Mouse (Mus musculus) MEL (cell line): ENCODE measurements around the gene Patz1. TPM values are rescaled to one million over a fixed set of nuclear protein-coding genes. Genes with fewer than 3 reads are reported as not detected.

Experiments used
- DNase-seq: peaks from one replicate; pipeline ENCODE4 v3.0.0; 2011; ENCODE audit warnings: low read depth, low spot score
- H3K27ac ChIP-seq: 2 replicates; pipeline ENCODE4 v1.5.1; 2012; ENCODE audit warnings: low read depth, mild to moderate bottlenecking, control low read depth, low read length, moderate library complexity; ENCODE audit not compliant: control insufficient read depth
- H3K27me3 ChIP-seq, 2 experiments: fragments of 150-350 bp in 1 of 2; sonication (generic) in 1 of 2; 2 replicates each; pipeline ENCODE4 v1.6.1; 2012; ENCODE audit warnings: low read length in 2 of 2, mild to moderate bottlenecking in 2 of 2, improper control_type of control experiment in 1 of 2, moderate library complexity in 1 of 2; ENCODE audit not compliant: insufficient read depth in 2 of 2, control insufficient read depth in 1 of 2
- H3K36me3 ChIP-seq, 2 experiments: 2 replicates each; pipeline ENCODE4 v1.6.1; 2012 to 2014; ENCODE audit warnings: low read length in 2 of 2, improper control_type of control experiment in 1 of 2, inconsistent platforms in 1 of 2, mild to moderate bottlenecking in 1 of 2; ENCODE audit not compliant: insufficient read depth in 2 of 2, control insufficient read depth in 1 of 2
- H3K4me1 ChIP-seq, 2 experiments: fragments of 150-350 bp in 1 of 2; sonication (generic) in 1 of 2; 2 replicates each; pipeline ENCODE4 v1.6.1; 2012; ENCODE audit warnings: low read length in 2 of 2, improper control_type of control experiment in 1 of 2, mild to moderate bottlenecking in 1 of 2; ENCODE audit not compliant: insufficient read depth in 2 of 2, control insufficient read depth in 1 of 2
- H3K4me3 ChIP-seq, 2 experiments: fragments of 150-350 bp in 1 of 2; sonication (generic) in 1 of 2; 2 replicates each; pipeline ENCODE4 v1.5.1; 2012; ENCODE audit warnings: low read depth in 2 of 2, low read length in 2 of 2, mild to moderate bottlenecking in 2 of 2, moderate library complexity in 2 of 2, control low read depth in 1 of 2, improper control_type of control experiment in 1 of 2; ENCODE audit not compliant: control insufficient read depth in 1 of 2, insufficient read depth in 1 of 2
- H3K79me2 ChIP-seq: 2 replicates; pipeline ENCODE4 v1.6.1; 2012; ENCODE audit warnings: mild to moderate bottlenecking, low read length, moderate library complexity; ENCODE audit not compliant: control insufficient read depth, poor library complexity, insufficient read depth
- H3K9ac ChIP-seq: 2 replicates; pipeline ENCODE4 v1.6.1; 2012; ENCODE audit warnings: low read depth, mild to moderate bottlenecking, control low read depth, low read length, moderate library complexity; ENCODE audit not compliant: control insufficient read depth, poor library complexity, severe bottlenecking
- H3K9me3 ChIP-seq: fragments of 150-350 bp; sonication (generic); replicated peaks from 2 replicates; pipeline ENCODE4 v1.6.1; 2012; ENCODE audit warnings: mild to moderate bottlenecking, low read length, improper control_type of control experiment, moderate library complexity; ENCODE audit not compliant: insufficient read depth
- CHD1 ChIP-seq: IDR thresholded peaks from 2 replicates; pipeline ENCODE4 v1.6.1; 2012; ENCODE audit warnings: low read depth, mild to moderate bottlenecking, inconsistent platforms, low read length, improper control_type of control experiment
- CTCF ChIP-seq, 3 experiments: IDR thresholded peaks in 2 of 3; conservative IDR thresholded peaks in 1 of 3; 2 replicates each; pipeline ENCODE4 v1.5.1; 2011 to 2012; ENCODE audit warnings: low read length in 3 of 3, low read depth in 2 of 3, mild to moderate bottlenecking in 2 of 3, improper control_type of control experiment in 1 of 3, inconsistent platforms in 1 of 3, mixed read lengths in 1 of 3, moderate library complexity in 1 of 3; ENCODE audit not compliant: control insufficient read depth in 1 of 3, insufficient read depth in 1 of 3, poor library complexity in 1 of 3, severe bottlenecking in 1 of 3
- ETS1 ChIP-seq: IDR thresholded peaks from 2 replicates; pipeline ENCODE4 v1.6.1; 2012; ENCODE audit warnings: low read depth, mild to moderate bottlenecking, inconsistent platforms, low read length, improper control_type of control experiment, moderate library complexity
- JUND ChIP-seq: IDR thresholded peaks from 2 replicates; pipeline ENCODE4 v1.6.1; 2011; ENCODE audit warnings: low read depth, mild to moderate bottlenecking, improper control_type of control experiment, low read length
- KAT2A ChIP-seq: conservative IDR thresholded peaks from 2 replicates; pipeline ENCODE4 v1.6.1; 2012; ENCODE audit warnings: low read depth, low read length, improper control_type of control experiment, inconsistent platforms
- MAFK ChIP-seq: IDR thresholded peaks from 2 replicates; pipeline ENCODE4 v1.6.1; 2011; ENCODE audit warnings: low read depth, mild to moderate bottlenecking, low read length, improper control_type of control experiment, borderline replicate concordance
- MAX ChIP-seq: IDR thresholded peaks from 2 replicates; pipeline ENCODE4 v1.6.1; 2011; ENCODE audit warnings: low read length, improper control_type of control experiment
- MYB ChIP-seq: IDR thresholded peaks from 2 replicates; pipeline ENCODE4 v1.6.1; 2011; ENCODE audit warnings: mild to moderate bottlenecking, low read depth, low read length, improper control_type of control experiment
- MYC ChIP-seq: IDR thresholded peaks from 2 replicates; pipeline ENCODE4 v1.6.1; 2011; ENCODE audit warnings: low read depth, mild to moderate bottlenecking, low read length, improper control_type of control experiment, moderate library complexity
- POLR2A ChIP-seq, 2 experiments: IDR thresholded peaks; 2 replicates each; pipeline ENCODE4 v1.6.1; 2011 to 2012; ENCODE audit warnings: low read length in 2 of 2, mild to moderate bottlenecking in 2 of 2, control low read depth in 1 of 2, improper control_type of control experiment in 1 of 2, low read depth in 1 of 2, moderate library complexity in 1 of 2; ENCODE audit not compliant: control insufficient read depth in 1 of 2, insufficient read depth in 1 of 2, poor library complexity in 1 of 2
- POLR2AphosphoS2 ChIP-seq: IDR thresholded peaks from 2 replicates; pipeline ENCODE4 v1.6.1; 2011; ENCODE audit warnings: low read length, improper control_type of control experiment
- POLR2AphosphoS5 ChIP-seq: IDR thresholded peaks from 2 replicates; pipeline ENCODE4 v1.6.1; 2012; ENCODE audit warnings: low read depth, borderline replicate concordance, mild to moderate bottlenecking, inconsistent platforms, low read length, moderate library complexity, mixed read lengths
- SMC3 ChIP-seq: IDR thresholded peaks from 2 replicates; pipeline ENCODE4 v1.6.1; 2011; ENCODE audit warnings: low read depth, low read length, improper control_type of control experiment
- TAL1 ChIP-seq: IDR thresholded peaks from 2 replicates; pipeline ENCODE4 v1.6.1; 2012; ENCODE audit warnings: mild to moderate bottlenecking, inconsistent platforms, low read length, moderate library complexity, mixed read lengths
- USF1 ChIP-seq: IDR thresholded peaks from 2 replicates; pipeline ENCODE4 v1.6.1; 2014; ENCODE audit warnings: low read depth, mild to moderate bottlenecking, inconsistent platforms, low read length, improper control_type of control experiment, moderate library complexity
- ZMIZ1 ChIP-seq: IDR thresholded peaks from 2 replicates; pipeline ENCODE4 v1.6.1; 2012; ENCODE audit warnings: low read depth, mild to moderate bottlenecking, inconsistent platforms, low read length, improper control_type of control experiment, moderate library complexity
- polyA plus RNA-seq, 2 experiments: library from polyadenylated mRNA; stranded (reverse) in 1 of 2; unstranded in 1 of 2; fragments of >175 nt in 1 of 2; fragments of >200 nt in 1 of 2; gene quantifications; 2 replicates each; pipeline versions ENCODE4 v1.2.1 to v1.2.4; 2012; ENCODE audit warnings: low replicate concordance in 2 of 2, low read depth in 1 of 2; ENCODE audit not compliant: insufficient read length in 2 of 2, insufficient read depth in 1 of 2, missing spikeins in 1 of 2
- total RNA-seq: library from RNA; depleted of rRNA; stranded (reverse); fragments of 300-350 nt; gene quantifications from 2 replicates; pipeline ENCODE4 v1.2.3, GENCODE M21; 2012

Gene Patz1
- total and polyA plus RNA-seq, 3 experiments = 63.1 to 63.5 TPM; not detected in 1

GRCm38 (mm10) chr11:3288521-3289301 lies at the start of gene Patz1 (continued):
- no peak for TF ChIP-seq KAT2A
- no peak for TF ChIP-seq SMC3
- 0 out of 2 replicates have a peak, but pooled peaks have one; percentile 81 for TF ChIP-seq POLR2AphosphoS5
- TF ChIP-seq ETS1 = peak; percentile 32; the same call in 1 of the 2 replicates
- TF ChIP-seq, all 39 proteins: peak for 19

GRCm38 (mm10) chr11:3242395-3242794 lies 46.3 kb upstream of the Patz1 start:
- Histone ChIP-seq H3K4me1 (no peaks in the 10 kb centered on the region), H3K36me3 (peaks cover 0 to 66% of the 10 kb centered on the region in 2 experiments; a peak in 3 of 4 replicates), H3K4me3 (no peak overlapping the region), H3K27ac (no peak overlapping the region), H3K79me2 (no peaks in the 10 kb centered on the region), H3K9me3 (no peaks in the 10 kb centered on the region), H3K9ac (no peak overlapping the region), H3K27me3 (no peaks in the 10 kb centered on the region)
- DNase-seq = no peak
- TF ChIP-seq USF1 = no peak
- no peak for TF ChIP-seq TAL1
- TF ChIP-seq POLR2A (IDR thresholded peaks at IDR 0.05; ENCODE audit: control insufficient read depth in 1 of 2, insufficient read depth in 1 of 2, low read depth in 1 of 2, low read length in 2 of 2, poor library complexity in 1 of 2) = peak in 1 of 2 experiments; percentile 18; a peak in 1 of 4 replicates
- 0 out of 2 replicates have a peak, but pooled peaks have one; percentile 13 for TF ChIP-seq MYB
- no peak for TF ChIP-seq JUND
- no peak for TF ChIP-seq POLR2AphosphoS5
- 0 out of 2 replicates have a peak, but pooled peaks have one; percentile 56 for TF ChIP-seq ZMIZ1
- no peak for TF ChIP-seq CTCF (IDR thresholded peaks at IDR 0.05 in 2 of 3, conservative IDR thresholded peaks at IDR 0.05 in 1 of 3; ENCODE audit: control insufficient read depth in 1 of 3, insufficient read depth in 1 of 3, low read depth in 2 of 3, low read length in 3 of 3, poor library complexity in 1 of 3, severe bottlenecking in 1 of 3)
- TF ChIP-seq POLR2AphosphoS2 = peak; percentile 55; the same call in 1 of the 2 replicates
- no peak for TF ChIP-seq CHD1
- TF ChIP-seq MYC = no peak
- no peak for TF ChIP-seq KAT2A

GRCm38 (mm10) chr11:3243771-3244170 lies 44.9 kb upstream of the Patz1 start:
- no peaks in the 10 kb centered on the region for H3K9me3 ChIP-seq
- no peak for TF ChIP-seq POLR2AphosphoS2
- TF ChIP-seq KAT2A = no peak
- no peak for TF ChIP-seq JUND
- TF ChIP-seq MAX = no peak
- TF ChIP-seq MAFK = no peak
- TF ChIP-seq, all 39 proteins: peak for 0
- H3K4me1 ChIP-seq = no peaks in the 10 kb centered on the region
- no peak for DNase-seq
- no peaks in the 10 kb centered on the region for H3K79me2 ChIP-seq
- H3K27me3 ChIP-seq = no peaks in the 10 kb centered on the region
- no peak overlapping the region for H3K4me3 ChIP-seq
- H3K27ac ChIP-seq = no peak overlapping the region
- H3K36me3 ChIP-seq = peaks cover 0 to 59% of the 10 kb centered on the region in 2 experiments; a peak in 3 of 4 replicates
- H3K9ac ChIP-seq = no peak overlapping the region
